Mouse (Mus musculus) lung, postnatal 10 days (tissue): ENCODE data around the gene Mycn.
A peak's percentile ranks its signal among the peaks of the same experiment; 100 is the strongest.

ENCODE experiments used
- DNase-seq: peaks from one replicate; pipeline ENCODE4 v3.0.0; 2021

The Mycn gene

DNA sequence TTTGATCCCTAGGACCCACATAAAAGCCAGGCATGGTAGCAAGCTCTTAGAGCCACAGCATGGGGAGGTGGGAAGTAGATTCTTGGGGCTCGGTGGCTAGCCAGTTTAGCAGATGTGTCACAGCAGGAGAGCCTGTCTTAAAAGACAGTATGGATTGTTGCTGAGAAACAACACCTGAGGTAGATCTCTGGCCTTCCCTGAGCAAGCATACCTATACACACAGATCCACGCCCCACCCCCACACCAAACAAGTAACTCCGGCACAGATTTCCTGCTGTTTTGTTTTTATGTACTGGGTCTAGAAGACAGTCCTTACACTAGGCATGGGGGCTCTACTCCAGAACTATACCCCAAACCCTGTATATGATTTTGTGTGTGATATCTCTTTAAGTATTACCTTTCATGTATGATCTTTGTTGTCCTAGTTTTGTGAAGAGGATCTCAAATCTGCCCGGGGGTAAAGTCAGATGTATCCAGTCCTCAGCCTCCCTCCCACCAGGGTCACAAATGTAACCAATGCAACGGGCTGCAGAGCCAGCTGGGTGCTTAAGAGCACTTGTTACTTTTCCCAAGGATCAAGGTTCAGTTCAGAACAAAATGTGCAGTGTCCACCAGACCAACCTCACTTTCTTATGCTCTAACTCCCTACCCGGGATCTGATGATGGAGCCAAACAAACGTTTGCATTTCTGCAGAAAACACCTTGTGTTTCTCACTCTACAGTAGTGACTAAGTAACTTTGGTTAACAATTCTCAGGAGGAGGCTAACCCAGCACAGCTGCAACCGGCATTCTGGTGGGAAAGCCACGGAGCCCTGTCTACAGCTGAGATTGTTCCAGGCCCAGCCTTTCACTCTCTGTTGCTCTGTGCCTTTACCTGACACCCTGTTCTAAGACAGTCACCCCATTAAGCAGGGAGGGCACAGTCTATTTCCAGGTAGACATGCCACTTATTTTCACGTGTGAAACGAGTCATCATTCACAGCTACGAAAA lies 21.3 kb downstream of the Mycn start:
- DNase-seq: no peak

DNA sequence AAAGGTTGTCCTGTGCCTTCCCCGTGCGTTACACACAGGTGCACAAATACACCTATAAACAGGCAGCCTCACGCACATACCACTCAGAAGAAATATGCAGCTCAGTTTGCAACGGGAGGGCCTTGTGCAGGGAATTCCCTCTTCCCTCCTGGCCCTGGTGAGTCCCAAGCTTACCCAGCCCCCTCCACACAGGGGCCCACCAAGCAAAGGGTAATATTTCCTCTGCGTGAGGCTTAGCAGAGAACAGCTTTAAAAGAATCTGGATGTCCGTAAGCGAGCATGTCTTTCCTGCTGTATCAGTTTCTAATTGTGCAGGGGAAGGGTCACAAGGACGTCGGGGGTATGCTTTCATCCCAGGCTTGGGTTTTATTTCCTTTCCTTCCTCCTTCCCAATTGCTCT lies 25.4 kb downstream of the Mycn start:
- DNase-seq: no peak

DNA sequence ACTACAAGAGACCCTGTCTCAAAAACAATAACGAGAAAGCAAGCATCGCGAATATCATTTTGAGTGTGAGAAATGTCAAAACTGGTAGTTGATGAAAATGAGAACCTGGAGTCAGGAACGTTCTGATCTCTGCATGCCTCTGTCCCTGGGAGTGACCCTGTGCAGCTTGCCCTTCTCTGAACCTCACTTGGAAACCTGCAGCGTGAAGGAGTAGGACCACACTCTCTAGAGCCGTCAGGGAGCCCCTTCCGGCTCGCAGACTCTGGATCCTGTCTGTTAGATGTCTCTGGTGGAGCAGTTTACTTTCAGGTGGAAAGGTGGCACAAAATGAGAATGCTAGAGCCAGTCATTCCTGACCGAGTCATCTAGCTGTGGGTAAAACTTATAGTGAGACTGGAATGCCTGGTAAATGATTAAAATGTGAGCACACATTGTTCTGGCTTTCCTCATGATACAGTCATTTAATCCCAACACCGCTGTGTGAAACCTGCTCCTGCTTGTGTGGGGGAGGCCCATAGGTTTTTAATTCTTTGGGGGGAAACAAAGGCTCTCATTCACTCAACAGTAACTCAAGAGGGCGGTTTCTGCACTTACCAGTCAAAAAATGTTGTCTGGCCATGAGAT lies 31.2 kb downstream of the Mycn start:
- no peak for DNase-seq

DNA sequence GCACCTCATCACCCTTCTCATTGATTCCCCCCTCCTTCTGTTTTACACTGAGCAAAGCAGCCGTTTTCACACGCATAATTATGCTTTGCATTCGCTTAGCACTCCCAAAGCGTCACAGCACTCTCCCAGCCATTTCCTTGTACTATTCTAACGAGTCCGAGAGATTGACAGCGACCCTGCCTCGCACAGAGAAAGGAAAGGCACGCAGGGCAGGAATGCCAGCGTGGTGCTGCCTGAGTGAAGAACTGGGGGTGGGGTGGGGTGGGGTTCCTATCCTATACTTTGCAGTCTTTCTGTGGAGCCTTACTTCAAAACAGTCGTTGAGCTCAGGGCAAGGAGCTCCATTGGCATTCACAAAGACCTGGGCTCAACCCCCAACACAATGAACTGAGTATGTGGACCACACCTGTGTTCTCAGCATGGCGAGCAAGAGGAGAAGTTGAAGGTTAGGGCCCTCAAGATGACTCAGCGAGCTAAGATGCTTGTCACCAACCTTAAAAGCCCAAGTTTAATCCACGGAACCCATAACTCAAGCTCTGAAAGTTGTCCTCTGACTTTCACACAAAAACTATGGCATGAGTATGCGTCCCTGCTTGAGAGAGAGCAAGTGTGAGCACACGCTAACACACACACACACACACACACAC lies 32.0 kb downstream of the Mycn start:
- DNase-seq: no peak

DNA sequence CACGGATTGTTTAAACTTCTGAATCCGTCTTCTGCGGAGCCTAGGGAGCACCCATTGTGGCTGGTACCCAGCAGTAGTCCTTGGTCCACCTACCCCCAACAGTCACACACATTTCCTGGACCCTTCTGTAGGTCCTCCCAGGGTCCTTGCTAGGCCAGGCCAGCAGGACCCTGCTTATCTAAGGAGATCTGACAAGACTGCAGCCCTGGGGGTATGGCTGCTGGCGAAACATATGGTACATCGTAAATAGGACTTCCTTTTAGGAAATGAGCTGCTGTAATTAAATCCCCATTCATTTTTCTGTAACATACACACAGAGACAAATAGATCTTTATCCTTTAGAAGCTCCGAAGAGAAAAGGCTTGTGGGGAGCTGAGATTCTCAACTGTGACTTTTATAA lies 34.9 kb downstream of the Mycn start:
- no peak for DNase-seq

DNA sequence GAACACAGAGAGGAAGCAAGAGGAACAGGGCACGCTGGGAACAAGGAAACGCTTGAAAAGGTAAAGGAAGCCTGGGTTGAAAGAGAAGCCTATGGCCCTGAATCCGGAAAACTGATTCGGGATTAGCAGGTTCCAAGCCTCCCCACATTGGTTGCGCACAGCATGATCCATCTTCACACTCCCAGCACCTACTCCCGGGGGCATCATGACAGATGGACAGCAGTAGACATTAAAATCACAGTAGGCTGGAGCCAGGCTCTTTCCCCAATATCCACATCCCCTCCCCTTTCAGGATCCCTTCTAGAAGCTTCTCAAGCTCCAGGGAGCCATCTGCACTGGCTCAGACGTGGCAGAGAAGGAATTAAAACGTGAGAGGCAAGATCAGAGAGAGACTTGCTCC lies 35.4 kb downstream of the Mycn start:
- DNase-seq: no peak

DNA sequence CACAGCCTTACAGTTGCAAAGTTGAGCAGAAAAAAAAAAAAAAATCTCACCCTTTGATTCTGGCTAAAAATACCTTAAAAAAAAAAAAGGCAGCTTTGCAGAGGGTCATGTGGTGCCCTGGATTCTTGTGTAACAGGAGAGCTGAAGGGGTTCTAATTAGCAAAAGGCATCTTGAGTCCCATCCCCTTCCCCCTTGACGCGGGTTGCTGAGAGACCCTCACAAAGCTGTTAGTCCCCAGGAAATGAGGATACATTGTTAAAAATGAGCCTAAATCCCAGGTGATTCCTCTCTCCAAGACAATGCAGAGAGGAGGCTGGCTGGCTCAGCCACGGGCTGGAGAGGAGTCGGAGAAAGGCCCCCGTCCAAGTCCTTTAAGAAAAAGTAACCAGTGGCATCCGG lies 36.6 kb downstream of the Mycn start:
- no peak for DNase-seq

DNA sequence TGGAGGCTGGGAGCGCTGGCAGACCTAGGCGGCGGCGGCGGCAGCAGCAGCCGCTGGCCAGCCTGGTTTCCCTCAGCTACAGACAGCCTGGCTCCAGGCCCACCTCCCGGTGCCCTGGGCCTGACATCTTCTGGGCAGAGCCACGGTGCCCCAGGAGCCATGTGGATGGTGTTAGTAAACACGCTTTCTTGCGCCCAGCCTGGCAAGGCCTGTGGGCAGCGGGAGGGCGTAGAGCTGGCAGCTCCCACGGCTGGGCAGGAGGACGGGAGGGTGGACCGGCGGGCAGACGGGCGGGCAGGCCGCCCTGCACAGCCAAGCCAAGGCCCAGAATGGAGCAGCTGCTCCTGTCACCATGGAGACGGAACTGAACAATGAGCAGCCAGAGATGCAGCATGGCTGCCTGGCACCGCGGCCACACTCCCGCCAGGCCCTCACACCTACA lies 37.2 kb downstream of the Mycn start:
- DNase-seq: peak; percentile 69

DNA sequence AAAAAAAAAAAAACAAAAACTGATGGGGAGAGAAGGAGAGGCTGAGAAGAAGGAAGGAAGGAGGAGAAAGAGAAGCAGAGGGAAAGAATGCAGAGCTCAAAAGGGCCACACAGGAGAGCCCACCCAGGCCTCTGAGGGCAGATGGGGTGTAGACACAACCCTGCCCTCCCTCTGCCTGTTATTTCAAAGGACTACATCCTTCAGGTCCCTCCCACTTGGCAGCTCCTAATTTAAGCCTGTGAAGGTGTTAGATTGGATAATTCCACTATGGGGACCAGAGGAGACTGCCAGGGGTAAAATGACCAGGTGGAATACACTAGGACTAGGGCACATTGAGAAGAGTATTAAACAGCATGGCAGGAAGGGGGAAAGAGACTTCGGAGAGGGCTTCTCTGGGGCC lies 37.6 kb downstream of the Mycn start:
- peak; percentile 4 for DNase-seq

DNA sequence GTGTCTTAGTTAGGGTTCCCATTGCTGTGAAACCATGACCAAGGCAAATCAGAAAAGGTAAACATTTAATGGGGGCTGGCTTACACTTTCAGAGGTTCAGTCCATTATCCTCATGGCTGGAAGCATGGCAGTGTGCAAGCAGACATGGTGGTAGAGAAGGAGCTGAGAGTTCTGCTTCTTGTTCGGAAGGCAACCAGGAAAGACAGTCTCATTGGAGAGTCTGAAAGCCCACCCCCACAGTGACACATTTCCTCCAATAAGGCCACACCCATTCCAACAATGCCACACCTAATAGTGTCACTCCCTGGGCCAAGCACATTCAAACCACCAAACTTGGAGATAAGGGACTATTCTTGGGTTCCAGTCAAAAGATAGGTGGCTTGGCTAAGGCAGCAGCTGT lies 39.3 kb downstream of the Mycn start:
- DNase-seq: no peak

DNA sequence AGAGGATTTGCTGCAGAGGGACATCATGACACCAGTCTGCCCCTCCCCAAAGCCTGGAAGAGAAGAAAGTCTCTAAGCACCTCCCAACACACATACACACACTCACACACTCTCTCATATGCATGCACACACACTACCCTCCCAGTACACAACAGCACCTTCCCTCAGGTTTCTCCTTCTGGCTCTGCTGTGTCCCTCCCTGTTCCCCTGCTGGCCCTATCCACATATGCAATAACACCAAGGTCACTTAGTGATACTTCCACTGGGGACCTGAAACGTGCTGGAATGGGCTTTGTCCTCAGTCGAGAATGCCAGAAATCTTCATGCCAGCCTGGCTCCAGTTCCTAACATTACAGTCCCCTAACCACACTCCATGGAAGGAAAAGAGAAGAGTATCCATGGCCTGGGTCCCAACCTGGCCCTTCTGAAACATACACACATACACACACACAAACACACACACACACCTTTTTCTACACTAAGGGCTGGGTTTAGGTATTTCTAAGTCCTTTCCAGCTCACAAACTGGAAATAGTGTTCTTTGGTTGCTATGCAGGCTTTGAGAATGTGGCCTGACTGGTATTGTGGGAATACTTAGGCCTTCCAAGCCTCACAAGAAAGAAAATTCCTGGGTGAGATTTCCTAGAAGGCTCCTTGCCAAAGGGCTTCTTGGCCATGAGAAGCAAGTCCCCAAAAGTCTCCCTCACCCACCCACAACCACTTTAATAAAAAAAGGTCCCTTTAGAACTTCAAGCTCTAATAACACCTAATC lies 43.2 kb downstream of the Mycn start:
- DNase-seq: peak; percentile 12

DNA sequence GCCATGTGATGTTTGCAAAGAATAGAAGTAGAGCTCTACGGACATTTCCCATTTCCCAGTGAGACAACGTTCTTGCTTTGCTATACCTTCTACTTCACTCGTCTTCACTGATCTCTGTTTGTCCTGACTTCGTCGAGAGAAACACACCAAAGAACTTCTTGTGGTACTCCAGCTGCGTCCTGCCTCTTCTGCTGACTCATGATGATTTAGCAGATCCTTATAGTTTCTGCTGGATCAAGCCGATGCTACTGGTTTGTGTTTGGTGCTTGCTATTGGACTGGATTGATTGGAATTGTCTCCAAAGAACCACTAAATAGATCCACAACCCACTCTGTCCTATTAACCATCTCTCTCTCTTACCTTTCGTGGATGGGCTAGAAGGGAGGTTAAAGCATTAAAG lies 47.7 kb downstream of the Mycn start:
- DNase-seq: no peak

DNA sequence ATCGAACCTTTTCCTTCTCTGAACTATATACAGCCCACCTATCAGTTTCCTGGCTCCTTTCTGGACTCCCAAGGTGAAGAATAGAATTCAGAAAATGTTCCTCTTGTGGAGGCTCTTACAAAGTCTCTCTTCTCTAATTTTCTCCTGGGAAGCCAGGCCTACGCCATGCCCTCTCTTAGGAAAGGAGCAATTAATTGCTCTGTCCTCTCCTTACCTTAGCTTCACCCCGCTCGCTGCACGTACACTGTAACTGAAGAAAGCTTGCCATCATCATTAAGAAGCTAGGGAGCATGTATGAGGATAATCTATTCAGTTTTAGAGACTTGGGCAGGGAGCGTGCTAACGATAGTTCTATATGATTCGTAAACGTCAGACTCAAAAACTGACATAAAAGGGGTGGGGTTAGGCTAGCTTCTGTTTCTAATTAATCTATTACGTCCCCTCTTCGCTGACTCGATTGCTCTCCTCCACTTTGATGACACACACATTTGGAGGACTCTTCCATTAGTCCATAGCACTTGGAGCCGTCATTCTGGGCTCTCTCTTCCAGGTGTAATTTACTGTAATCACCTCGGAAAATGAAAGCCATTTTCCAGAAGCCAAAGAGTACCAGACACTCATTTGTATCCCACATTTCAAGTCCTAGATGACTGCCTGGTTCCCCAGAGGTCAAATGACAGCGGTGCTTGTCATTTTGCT lies 55.4 kb downstream of the Mycn start:
- no peak for DNase-seq
